Mouse (Mus musculus): ENCODE measurements around the gene Dnah8. TPM values are rescaled to one million over a fixed set of nuclear protein-coding genes. Genes with fewer than 3 reads are reported as not detected.
"Not testable (repeated sequence)": the region's sequence is repeated elsewhere in the genome, so short reads cannot be mapped to it uniquely, and the experiment has no call there.

Dnah8 gene
- 1.4 and 2.1 TPM in 2 replicates for polyA plus RNA-seq (2016; fragmentation: Nextera tagmentation; extraction: Ambion mirVana)

DNA sequence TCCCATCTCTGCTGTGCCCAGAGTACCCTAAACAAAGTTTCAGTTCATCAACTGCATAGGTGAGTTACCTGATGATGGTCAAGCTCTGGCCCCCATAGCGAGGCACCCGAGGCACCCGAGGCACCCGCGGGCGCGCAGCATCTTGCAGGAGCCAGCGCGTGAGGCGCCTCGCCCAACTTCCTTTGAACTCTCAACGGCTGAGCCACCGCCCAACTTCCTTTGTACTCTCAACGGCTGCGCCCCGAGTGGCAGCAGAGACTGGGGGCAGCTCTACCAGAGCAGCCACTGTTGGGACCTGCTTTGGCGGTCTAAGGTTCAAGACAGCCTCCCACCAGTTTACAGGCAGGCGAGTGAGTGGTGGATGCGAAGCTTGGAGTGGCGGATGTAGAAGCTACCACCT lies at the start of gene Dnah8:
Gene Dnah8, plus strand, starts transcription at position 223 of the 400 bp plus-strand sequence.
- not testable (repeated sequence) for H3K9me3 ChIP-seq; H3K36me3 ChIP-seq; H3K27ac ChIP-seq; H3K4me1 ChIP-seq; H3K9ac ChIP-seq; ATAC-seq (ENCODE audit: insufficient number of reproducible peaks, insufficient read depth, low FRiP score, low TSS enrichment); H3K4me3 ChIP-seq; H3K27me3 ChIP-seq; H3K4me2 ChIP-seq (replicated peaks)
- no CpG with 5 or more reads among the region's 20 CpGs for WGBS

DNA sequence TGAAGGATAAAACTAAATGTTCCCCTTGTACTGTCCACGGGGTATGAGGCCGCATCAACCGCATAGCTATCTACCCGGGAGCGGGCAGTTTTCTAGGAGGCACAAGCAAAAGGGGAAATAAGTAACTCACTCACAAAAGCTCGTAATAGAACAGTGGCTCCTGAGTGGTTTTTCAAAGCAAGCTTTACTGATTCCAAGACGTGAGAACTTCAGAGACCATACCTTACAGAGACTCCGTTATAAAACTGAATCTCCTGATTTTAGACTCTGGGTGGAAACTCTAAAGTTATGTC lies 49.4 kb upstream of the Dnah8 start:
- no peaks in the 10 kb centered on the region for H3K27me3 ChIP-seq
- H3K27ac ChIP-seq: no peak overlapping the region
- H3K9ac ChIP-seq: no peak overlapping the region
- peaks cover 13% of the 10 kb centered on the region; the same call in 1 of the 2 replicates for H3K4me1 ChIP-seq
- 80% methylated on average over 8 of the region's 8 CpGs for WGBS
- no peaks in the 10 kb centered on the region for H3K9me3 ChIP-seq
- H3K4me2 ChIP-seq (replicated peaks): peak overlapping the region; percentile 70; the same call in 1 of the 2 replicates
- no peak for ATAC-seq (ENCODE audit: insufficient number of reproducible peaks, insufficient read depth, low FRiP score, low TSS enrichment)
- peak overlapping the region; percentile 83 for H3K4me3 ChIP-seq
- no peaks in the 10 kb centered on the region for H3K36me3 ChIP-seq

DNA sequence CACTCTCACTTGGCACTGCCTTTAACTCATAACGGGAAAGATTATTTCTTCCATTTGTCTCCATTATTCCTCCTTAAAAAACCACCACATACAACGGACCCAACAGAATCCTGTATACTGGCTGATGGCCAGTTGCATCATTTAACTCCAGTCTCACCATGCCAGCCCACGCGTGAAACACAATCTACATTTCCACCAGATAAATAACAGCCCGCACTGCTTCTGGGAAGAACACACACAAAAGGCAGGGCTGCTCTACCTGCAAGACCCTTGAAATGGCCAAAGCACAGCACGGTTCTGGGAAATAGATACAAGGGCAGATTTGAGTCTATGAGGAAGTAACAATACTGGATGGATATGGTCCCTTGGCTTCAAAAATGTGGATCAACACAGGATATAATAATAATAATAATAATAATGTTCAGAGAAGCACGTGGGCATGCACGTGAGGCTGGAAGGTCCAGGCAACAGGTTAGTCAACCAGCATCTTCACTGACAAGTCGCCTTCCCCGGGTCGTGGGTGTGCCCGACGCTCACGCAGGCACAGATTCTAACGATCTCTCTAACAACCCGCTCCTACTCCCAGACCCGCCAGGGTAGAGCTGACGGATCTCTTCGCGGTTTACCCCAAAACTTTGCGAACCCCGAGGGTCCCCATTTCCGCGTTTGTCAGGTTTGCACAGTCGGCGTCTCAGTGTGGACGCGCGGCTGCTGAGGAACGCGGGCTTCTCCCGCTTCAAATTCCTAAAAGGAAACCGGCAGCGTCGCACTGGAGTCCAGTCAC lies 48.8 kb upstream of the Dnah8 start:
- no peak for ATAC-seq (ENCODE audit: insufficient number of reproducible peaks, insufficient read depth, low FRiP score, low TSS enrichment)
- H3K36me3 ChIP-seq: no peaks in the 10 kb centered on the region

DNA sequence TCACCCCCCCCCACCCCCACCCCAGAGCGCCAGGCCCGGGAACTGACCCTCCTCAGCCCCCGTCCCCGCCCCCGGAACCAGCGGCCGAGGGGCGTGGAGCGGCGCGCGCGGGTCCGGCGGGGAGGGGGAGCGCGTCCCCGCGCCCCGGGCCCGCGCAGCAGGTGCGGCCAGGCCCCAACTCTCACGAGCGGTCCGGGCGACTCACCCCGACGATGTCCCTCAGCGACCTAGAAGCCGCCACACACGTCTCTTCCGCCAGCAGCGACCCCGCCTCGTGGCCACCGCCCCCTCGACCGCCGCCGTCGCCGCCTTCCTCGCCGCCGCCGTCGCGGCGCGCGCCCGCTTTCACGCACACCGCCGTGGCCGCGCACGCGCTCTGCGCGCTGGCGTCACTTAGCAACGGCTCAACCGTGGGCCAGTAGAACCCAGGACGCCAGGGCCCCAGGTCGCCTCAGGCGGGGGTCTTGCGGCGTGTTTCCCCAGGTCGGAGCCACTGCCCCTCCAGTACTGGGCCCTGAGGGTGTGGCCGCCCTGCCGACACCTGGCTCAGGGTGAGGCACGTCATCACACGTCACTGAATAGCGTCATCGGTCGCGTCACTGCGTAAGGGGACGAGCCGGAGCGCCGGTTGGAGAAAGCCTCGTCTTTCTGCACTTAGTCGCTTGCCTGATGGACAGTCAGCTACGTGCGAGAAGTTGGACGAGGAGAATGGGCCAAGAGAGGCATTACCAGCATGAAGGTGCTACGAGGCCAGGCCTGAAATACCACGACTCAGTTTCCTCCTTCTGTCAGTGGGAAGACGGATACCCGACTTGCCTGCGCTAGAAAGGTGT lies 48.0 kb upstream of the Dnah8 start, which contains the start of gene Btbd9:
Gene Btbd9, minus strand, starts transcription at position 548 of the 833 bp plus-strand sequence.
- peak within 1 kb of the TSS; percentile 83 for H3K4me3 ChIP-seq
- 1% methylated on average over 91 of the region's 94 CpGs for WGBS

More for the DNA sequence above, 48.8 kb upstream of the Dnah8 start:
- no peaks in the 10 kb centered on the region for H3K27me3 ChIP-seq
- 8% methylated on average over 35 of the region's 35 CpGs for WGBS
- peak overlapping the region; percentile 85; the same call in 1 of the 2 replicates for H3K27ac ChIP-seq
- peaks cover 13% of the 10 kb centered on the region; the same call in 1 of the 2 replicates for H3K4me1 ChIP-seq
- peak overlapping the region; percentile 72 for H3K9ac ChIP-seq
- no peaks in the 10 kb centered on the region for H3K9me3 ChIP-seq
- peak overlapping the region; percentile 70 for H3K4me2 ChIP-seq (replicated peaks)
- H3K4me3 ChIP-seq: peak overlapping the region; percentile 83

GRCm38 (mm10) chr17:30576946-30577345 lies 47.2 kb upstream of the Dnah8 start:
- ATAC-seq (ENCODE audit: insufficient number of reproducible peaks, insufficient read depth, low FRiP score, low TSS enrichment): peak; percentile 7; the same call in 1 of the 2 replicates
- Histone ChIP-seq H3K36me3 (no peaks in the 10 kb centered on the region), H3K4me2 (replicated peaks) (peak overlapping the region; percentile 70)

More for the DNA sequence above, 48.0 kb upstream of the Dnah8 start, which contains the start of gene Btbd9:
- peaks cover 13% of the 10 kb centered on the region; the same call in 1 of the 2 replicates for H3K4me1 ChIP-seq
- H3K9ac ChIP-seq: peak within 1 kb of the TSS; percentile 72
- peak within 1 kb of the TSS; percentile 85 for H3K27ac ChIP-seq
- peak; percentile 87 for ATAC-seq (ENCODE audit: insufficient number of reproducible peaks, insufficient read depth, low FRiP score, low TSS enrichment)
- no peaks in the 10 kb centered on the region for H3K36me3 ChIP-seq
- peak within 1 kb of the TSS; percentile 70 for H3K4me2 ChIP-seq (replicated peaks)
- no peaks in the 10 kb centered on the region for H3K27me3 ChIP-seq
- no peaks in the 10 kb centered on the region for H3K9me3 ChIP-seq

GRCm38 (mm10) chr17:30580781-30581180 lies 43.4 kb upstream of the Dnah8 start:
- H3K9me3 ChIP-seq: no peaks in the 10 kb centered on the region
- H3K27me3 ChIP-seq: no peaks in the 10 kb centered on the region
- no peak overlapping the region for H3K4me3 ChIP-seq
- H3K36me3 ChIP-seq: no peaks in the 10 kb centered on the region
- no peak overlapping the region for H3K4me2 ChIP-seq (replicated peaks)
- no peak overlapping the region for H3K9ac ChIP-seq
- H3K27ac ChIP-seq: no peak overlapping the region
- ATAC-seq (ENCODE audit: insufficient number of reproducible peaks, insufficient read depth, low FRiP score, low TSS enrichment): no peak
- 55% methylated on average over 1 of the region's 1 CpGs for WGBS
- 0 out of 2 replicates have a peak, but pooled peaks cover 5% of the 10 kb centered on the region for H3K4me1 ChIP-seq

More at GRCm38 (mm10) chr17:30576946-30577345, 47.2 kb upstream of the Dnah8 start:
- 0 out of 2 replicates have a peak overlapping the region, but pooled peaks have one; percentile 85 for H3K27ac ChIP-seq
- H3K27me3 ChIP-seq: no peaks in the 10 kb centered on the region
- no peaks in the 10 kb centered on the region for H3K9me3 ChIP-seq
- peak overlapping the region; percentile 83 for H3K4me3 ChIP-seq
- WGBS: 59% methylated on average over 12 of the region's 12 CpGs
- H3K4me1 ChIP-seq: peaks cover 13% of the 10 kb centered on the region; the same call in 1 of the 2 replicates
- H3K9ac ChIP-seq: peak overlapping the region; percentile 72

DNA sequence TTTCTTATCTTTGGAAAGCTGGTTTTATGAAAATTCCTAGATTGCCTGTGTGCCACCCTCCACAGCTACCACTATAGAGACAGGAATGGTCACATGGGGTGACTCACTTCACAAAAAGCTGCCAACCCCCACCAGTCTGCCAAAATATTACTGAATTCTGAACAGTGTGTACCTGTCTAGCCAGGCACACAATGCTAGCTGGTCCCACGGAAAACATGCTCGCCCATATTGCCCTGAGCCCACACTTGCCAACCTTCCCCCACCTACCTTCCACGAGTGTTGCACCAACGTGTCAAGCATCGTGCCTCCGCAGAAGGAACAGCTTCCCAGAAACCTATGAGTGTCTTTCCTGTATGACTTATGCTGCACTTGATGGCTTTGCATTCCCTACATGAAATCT lies 43.0 kb upstream of the Dnah8 start:
- Histone ChIP-seq H3K27ac (no peak overlapping the region), H3K4me1 (0 out of 2 replicates have a peak, but pooled peaks cover 5% of the 10 kb centered on the region), H3K9me3 (no peaks in the 10 kb centered on the region), H3K27me3 (no peaks in the 10 kb centered on the region), H3K9ac (no peak overlapping the region), H3K4me2 (replicated peaks) (no peak overlapping the region), H3K4me3 (no peak overlapping the region), H3K36me3 (no peaks in the 10 kb centered on the region)
- no peak for ATAC-seq (ENCODE audit: insufficient number of reproducible peaks, insufficient read depth, low FRiP score, low TSS enrichment)
- 84% methylated on average over 6 of the region's 6 CpGs for whole genome bisulfite sequencing

GRCm38 (mm10) chr17:30582313-30582712 lies 41.8 kb upstream of the Dnah8 start:
- Histone ChIP-seq H3K27ac (no peak overlapping the region), H3K9ac (no peak overlapping the region), H3K9me3 (no peaks in the 10 kb centered on the region), H3K4me2 (replicated peaks) (no peak overlapping the region), H3K27me3 (no peaks in the 10 kb centered on the region), H3K4me1 (no peaks in the 10 kb centered on the region), H3K36me3 (no peaks in the 10 kb centered on the region), H3K4me3 (no peak overlapping the region)
- ATAC-seq (ENCODE audit: insufficient number of reproducible peaks, insufficient read depth, low FRiP score, low TSS enrichment): no peak
- 83% methylated on average over 3 of the region's 3 CpGs for WGBS

GRCm38 (mm10) chr17:30583258-30584001 lies 40.7 kb upstream of the Dnah8 start:
- Histone ChIP-seq H3K4me3 (no peak overlapping the region), H3K27ac (no peak overlapping the region), H3K9ac (no peak overlapping the region), H3K4me1 (no peaks in the 10 kb centered on the region), H3K36me3 (no peaks in the 10 kb centered on the region), H3K27me3 (no peaks in the 10 kb centered on the region), H3K9me3 (no peaks in the 10 kb centered on the region), H3K4me2 (replicated peaks) (no peak overlapping the region)
- no peak for ATAC-seq (ENCODE audit: insufficient number of reproducible peaks, insufficient read depth, low FRiP score, low TSS enrichment)
- WGBS: 82% methylated on average over 2 of the region's 2 CpGs

GRCm38 (mm10) chr17:30590417-30591198 lies 33.5 kb upstream of the Dnah8 start:
- no peaks in the 10 kb centered on the region for H3K27me3 ChIP-seq
- H3K9ac ChIP-seq: no peak overlapping the region
- H3K27ac ChIP-seq: no peak overlapping the region
- H3K4me3 ChIP-seq: no peak overlapping the region
- H3K36me3 ChIP-seq: peaks cover 7% of the 10 kb centered on the region
- no peak overlapping the region for H3K4me2 ChIP-seq (replicated peaks)
- H3K9me3 ChIP-seq: no peaks in the 10 kb centered on the region
- H3K4me1 ChIP-seq: no peaks in the 10 kb centered on the region; the same call in 1 of the 2 replicates
- no peak for ATAC-seq (ENCODE audit: insufficient number of reproducible peaks, insufficient read depth, low FRiP score, low TSS enrichment)
- 62% methylated on average over 17 of the region's 17 CpGs for WGBS
